Mouse (Mus musculus) heart, adult 2 months (tissue): ENCODE data around the gene Cdca8. TPM values are rescaled to one million over a fixed set of nuclear protein-coding genes. Genes with fewer than 3 reads are reported as not detected.
A peak's percentile ranks its signal among the peaks of the same experiment; 100 is the strongest.
"Not testable (repeated sequence)": the region's sequence is repeated elsewhere in the genome, so short reads cannot be mapped to it uniquely, and the experiment has no call there.

Experiments
- DNase-seq, 2 experiments: peaks; one replicate each; pipeline ENCODE4 v3.0.0; 2021
- H3K27ac ChIP-seq: fragments of 200-600 bp; 2 replicates; pipeline ENCODE4 v1.8.1; 2022
- H3K27me3 ChIP-seq: fragments of 200-500 bp; 2 replicates; pipeline ENCODE4 v1.6.1; 2012; ENCODE audit warnings: mild to moderate bottlenecking, low read length, inconsistent platforms, mixed read lengths; ENCODE audit not compliant: control insufficient read depth, insufficient read depth
- H3K36me3 ChIP-seq: fragments of 200-500 bp; 2 replicates; pipeline ENCODE4 v1.6.1; 2012; ENCODE audit warnings: low read length, inconsistent platforms; ENCODE audit not compliant: control insufficient read depth, insufficient read depth
- H3K4me1 ChIP-seq: fragments of 200-500 bp; 2 replicates; pipeline ENCODE4 v1.6.1; 2011; ENCODE audit warnings: low read length; ENCODE audit not compliant: control insufficient read depth, insufficient read depth
- H3K4me3 ChIP-seq: fragments of 200-600 bp; 2 replicates; pipeline ENCODE4 v1.8.1; 2022
- H3K79me2 ChIP-seq: fragments of 200-500 bp; replicated peaks from 2 replicates; pipeline ENCODE4 v1.6.1; 2012; ENCODE audit warnings: mild to moderate bottlenecking, inconsistent platforms, low read length, moderate library complexity, mixed read lengths; ENCODE audit not compliant: control insufficient read depth, insufficient read depth
- H3K9ac ChIP-seq: fragments of 200-500 bp; 2 replicates; pipeline ENCODE4 v1.6.1; 2012; ENCODE audit warnings: low read depth, mild to moderate bottlenecking, control low read depth, inconsistent platforms, low read length, mixed read lengths
- CTCF ChIP-seq: fragments of 200-600 bp; IDR thresholded peaks from 2 replicates; pipeline ENCODE4 v1.8.1; 2022; ENCODE audit warnings: antibody characterized with exemption, mild to moderate bottlenecking, moderate library complexity
- EP300 ChIP-seq: fragments of 200-500 bp; IDR thresholded peaks from 2 replicates; pipeline ENCODE4 v1.6.1; 2011; ENCODE audit warnings: low read depth, low read length, control low read depth; ENCODE audit not compliant: insufficient read depth
- POLR2A ChIP-seq: fragments of 200-500 bp; IDR thresholded peaks from 2 replicates; pipeline ENCODE4 v1.6.1; 2011; ENCODE audit warnings: mild to moderate bottlenecking, low read depth, low read length, control low read depth; ENCODE audit not compliant: insufficient read depth
- WGBS: fragments of 180-500 bp; shearing (Covaris S2); methylation state at CpG from one replicate; pipeline ENCODE4 v1.1.7; 2018; 5-methylcytosine and 5-hydroxymethylcytosine counted together
- intact Hi-C: fragments of 180-260 bp; cut with DNase I; formaldehyde crosslinking; loops from one replicate; pipeline ENCODE4 v1.15.1; 2025
- long read RNA-seq: library from polyadenylated mRNA; stranded (forward); transcript quantifications from one replicate; pipeline ENCODE4 v2.0.0, GENCODE M21; 2021
- polyA plus RNA-seq: library from polyadenylated mRNA; depleted of rRNA; stranded (reverse); fragments of >200 nt; gene quantifications from 2 replicates; pipeline ENCODE4 v1.2.3, GENCODE M21; 2012; rRNA removed
- total RNA-seq, 2 experiments: library from RNA; stranded (reverse); gene quantifications; 2 replicates each; pipeline ENCODE4 v1.2.3; 2021

Cdca8 gene
- total RNA-seq (under 1 TPM; 0.52 to 0.59 TPM), polyA plus RNA-seq (0.35 and 0.57 TPM in 2 replicates)
- long read RNA-seq, partial matches to known transcripts, result 0 of 1 reads
- long read RNA-seq, other reads (novel, unspliced or antisense), result 0 of 1 reads

GRCm38 (mm10) chr4:124939211-124939610 is at the start of gene Cdca8:
TSS of gene Cdca8 (minus strand) at chr4:124939311.
- not testable (repeated sequence) for H3K27ac ChIP-seq, H3K36me3 ChIP-seq, H3K27me3 ChIP-seq, H3K4me1 ChIP-seq, H3K9ac ChIP-seq, H3K4me3 ChIP-seq, DNase-seq, H3K79me2 ChIP-seq
- 96% methylated on average over 4 of the region's 4 CpGs for WGBS
- intact Hi-C loops, result loop anchor here (5.0 kb wide), 2 partner anchors 87 to 137 kb away; partner anchors contain the start of genes 1110065P20Rik, Mtf1 and Yrdc

- Histone ChIP-seq H3K27ac (no peak overlapping the region), H3K9ac (no peak overlapping the region), H3K79me2 (no peaks in the 10 kb centered on the region), H3K36me3 (no peaks in the 10 kb centered on the region), H3K4me1 (no peaks in the 10 kb centered on the region), H3K27me3 (peaks cover 22% of the 10 kb centered on the region), H3K4me3 (no peak overlapping the region)
- intact Hi-C loops, result no loop called here
- TF ChIP-seq EP300 (no peak), POLR2A (no peak), CTCF (no peak)
- DNase-seq, result no peak
- WGBS, result 14% methylated on average over 9 of the region's 9 CpGs
Observed at GRCm38 (mm10) chr4:124988382-124988781, 49.3 kb upstream of the Cdca8 start.

DNA sequence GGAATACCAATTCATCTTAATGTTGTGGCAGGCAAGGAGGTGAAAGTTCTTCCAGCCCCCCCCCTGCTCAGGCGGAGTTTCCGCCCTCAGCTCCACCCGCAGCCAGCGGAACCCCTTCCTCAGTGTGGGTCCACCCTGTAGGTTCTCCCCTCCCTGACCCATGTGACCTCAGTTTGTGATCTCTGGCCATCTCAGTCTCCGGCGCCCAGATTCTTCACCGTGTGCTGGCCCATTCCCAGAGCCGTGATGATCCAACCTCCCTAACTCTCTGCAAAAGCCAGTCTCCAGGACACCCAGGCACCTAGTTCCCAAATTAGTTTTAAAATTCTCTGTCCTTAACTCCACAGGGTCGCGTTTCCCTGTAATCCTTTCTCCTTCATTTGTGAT is 48.6 kb upstream of the Cdca8 start:
- Histone ChIP-seq H3K4me1 (no peaks in the 10 kb centered on the region), H3K36me3 (no peaks in the 10 kb centered on the region), H3K4me3 (no peak overlapping the region), H3K9ac (no peak overlapping the region), H3K27ac (no peak overlapping the region), H3K79me2 (no peaks in the 10 kb centered on the region), H3K27me3 (peaks cover 24% of the 10 kb centered on the region)
- WGBS, result 13% methylated on average over 10 of the region's 10 CpGs
- intact Hi-C loops, result no loop called here
- TF ChIP-seq EP300, result no peak
- no peak for TF ChIP-seq POLR2A
- no peak for TF ChIP-seq CTCF
- DNase-seq, result no peak

DNA sequence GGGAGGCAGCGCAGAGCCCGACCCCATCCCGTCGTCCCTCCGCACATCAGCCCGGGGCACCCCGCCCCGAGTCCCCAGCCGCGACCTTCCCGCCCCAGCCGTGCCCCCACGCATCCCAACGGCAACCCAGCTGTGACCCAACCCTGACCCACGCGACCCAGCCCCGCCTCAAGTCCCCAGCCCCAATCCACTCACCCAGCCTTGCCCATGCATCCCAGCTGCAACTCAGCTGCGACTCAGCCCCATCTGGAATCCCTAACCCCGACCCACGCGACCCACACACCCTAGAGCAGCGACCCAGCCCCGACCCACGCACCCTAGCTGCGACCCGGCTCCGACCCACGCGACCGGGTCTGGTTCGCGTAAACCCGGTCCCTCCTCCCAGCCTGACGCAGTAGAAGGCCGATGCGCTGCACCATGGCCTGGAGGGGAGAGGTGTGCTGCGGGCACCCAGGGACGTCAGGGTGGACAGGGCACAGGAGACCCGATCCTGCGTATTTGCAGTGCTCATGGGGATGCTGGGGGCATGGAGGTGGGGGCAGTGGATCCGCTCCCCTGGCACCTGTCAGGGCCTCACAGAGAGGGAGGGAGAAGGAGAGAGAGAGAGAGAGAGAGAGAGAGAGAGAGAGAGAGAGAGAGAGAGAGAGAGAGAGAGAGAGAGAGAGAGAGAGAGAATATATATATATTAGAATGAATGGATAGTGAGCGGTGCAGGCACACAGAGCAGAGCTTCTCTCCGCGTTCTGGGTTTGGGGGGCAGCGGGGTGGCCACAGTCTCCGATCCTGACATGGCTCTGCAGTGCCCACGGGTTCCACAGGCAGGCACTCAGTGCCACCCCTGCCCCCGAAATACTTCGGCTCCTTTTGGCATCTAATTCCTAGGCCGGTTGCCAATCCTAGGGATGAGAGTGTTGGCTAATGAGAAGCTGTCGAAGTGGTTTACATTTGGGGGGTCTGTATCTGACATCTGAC is 47.9 kb upstream of the Cdca8 start:
- WGBS, result 3% methylated on average over 51 of the region's 51 CpGs
- Histone ChIP-seq H3K27ac (no peak overlapping the region), H3K36me3 (no peaks in the 10 kb centered on the region), H3K79me2 (no peaks in the 10 kb centered on the region), H3K4me1 (no peaks in the 10 kb centered on the region), H3K27me3 (peaks cover 24% of the 10 kb centered on the region), H3K9ac (peak overlapping the region; percentile 41), H3K4me3 (peak overlapping the region; percentile 22; the same call in 1 of the 2 replicates)
- DNase-seq, result no peak
- intact Hi-C loops, result no loop called here
- TF ChIP-seq EP300 (no peak), CTCF (no peak), POLR2A (no peak)

DNA sequence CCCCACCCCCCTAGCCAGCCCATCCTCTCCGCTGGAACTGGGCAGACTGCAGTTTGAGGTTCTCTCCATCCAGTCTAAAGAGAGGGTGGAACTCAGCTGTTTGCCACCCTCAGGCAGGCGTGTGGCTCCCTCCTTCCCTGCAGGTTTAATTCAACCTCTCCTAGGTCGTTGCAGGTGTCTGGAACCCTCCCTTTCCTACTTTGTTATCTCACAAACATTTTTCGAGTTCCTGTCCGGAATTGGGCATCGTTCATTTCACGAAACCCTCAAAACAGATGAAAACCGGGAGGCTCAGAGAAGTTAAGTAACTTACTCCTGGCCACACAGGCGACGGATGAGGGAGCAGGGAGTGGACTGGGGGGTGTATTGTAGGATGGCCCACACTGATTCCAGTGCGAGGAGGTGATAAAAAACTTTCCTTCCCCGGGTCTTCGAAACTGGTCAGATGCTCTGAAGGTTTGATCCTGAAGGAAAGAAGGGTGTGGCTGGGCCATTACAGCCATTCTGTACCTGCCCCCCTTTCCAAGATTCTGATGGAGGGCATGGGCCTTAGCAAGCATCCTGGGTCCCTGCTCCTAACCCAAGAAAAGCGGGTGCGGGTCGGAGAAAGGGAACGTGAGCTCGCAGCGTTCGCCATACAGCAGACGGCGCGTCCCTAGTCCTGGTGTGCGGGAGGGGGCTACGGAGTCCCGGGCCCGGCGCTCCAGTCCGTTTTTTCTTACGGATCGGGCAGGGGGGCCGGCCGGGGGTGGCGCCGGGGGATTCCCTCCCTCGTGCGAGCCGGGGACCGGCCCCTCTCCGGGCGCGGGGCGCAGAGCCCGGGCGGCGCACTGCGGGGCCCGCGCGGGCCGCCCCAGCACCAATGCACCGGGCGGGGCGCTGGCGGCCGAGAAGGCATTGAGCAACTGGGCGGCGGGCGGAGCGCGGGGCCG is 46.8 kb upstream of the Cdca8 start, which contains the start of gene Rspo1:
TSS of gene Rspo1 (plus strand) at position 760 of the 932 bp plus-strand sequence.
- Histone ChIP-seq H3K9ac (peak within 1 kb of the TSS; percentile 41), H3K79me2 (no peaks in the 10 kb centered on the region), H3K36me3 (no peaks in the 10 kb centered on the region), H3K4me1 (no peaks in the 10 kb centered on the region), H3K27me3 (peaks cover 21% of the 10 kb centered on the region), H3K4me3 (peak within 1 kb of the TSS; percentile 22; the same call in 1 of the 2 replicates), H3K27ac (no peak within 1 kb of the TSS)
- DNase-seq, result peak; percentile 41 to 57
- no peak for TF ChIP-seq POLR2A
- 2% methylated on average over 51 of the region's 62 CpGs for WGBS
- intact Hi-C loops, result no loop called here
